Mouse (Mus musculus) lung, postnatal 0 days (tissue): Measurements from ENCODE around the gene Ccdc188.

Source experiments
- CTCF ChIP-seq: IDR thresholded peaks from 2 replicates; pipeline ENCODE4 v1.5.1; 2016; ENCODE audit warnings: antibody characterized with exemption, mild to moderate bottlenecking
- EP300 ChIP-seq: IDR thresholded peaks from 2 replicates; pipeline ENCODE4 v1.6.1; 2016; ENCODE audit warnings: antibody characterized with exemption, mild to moderate bottlenecking, control low read depth

DNA sequence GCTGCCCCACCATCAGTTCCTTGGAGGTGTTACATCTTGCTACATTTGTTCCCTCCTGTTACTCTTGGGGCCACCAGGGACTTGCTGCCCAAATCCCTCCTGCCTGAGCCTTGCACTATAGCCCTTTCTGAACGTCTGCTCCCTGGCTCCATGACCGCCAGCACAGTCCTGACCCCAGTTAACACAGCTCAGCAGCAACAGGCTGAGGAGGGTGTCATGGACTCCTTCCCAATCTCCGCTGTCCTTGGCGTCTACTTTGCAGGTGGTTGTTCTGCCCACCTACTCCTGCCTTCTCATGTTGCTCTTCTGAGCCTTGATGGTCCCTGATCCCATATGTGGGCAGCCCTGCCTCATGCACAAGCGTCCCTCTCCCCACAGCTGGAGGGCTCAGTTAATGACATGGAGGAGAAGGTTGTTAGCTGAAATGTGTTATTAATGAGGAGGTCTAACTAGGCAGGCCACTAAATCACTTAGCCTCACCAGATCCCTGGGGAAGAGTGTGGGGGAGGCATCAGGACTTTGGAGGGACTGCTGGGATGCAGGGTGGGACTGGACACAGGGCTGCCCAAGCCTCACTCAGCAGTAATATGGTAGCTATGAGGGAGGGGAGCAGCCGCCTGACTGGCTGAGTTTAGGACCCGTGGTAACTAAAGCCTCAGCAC is 14.1 kb upstream of the Ccdc188 start:
- TF ChIP-seq CTCF (no peak), EP300 (no peak)
